Mouse (Mus musculus) intestine, postnatal 0 days (tissue): ENCODE data around the gene Rbm46. TPM values are rescaled to one million over a fixed set of nuclear protein-coding genes. Genes with fewer than 3 reads are reported as not detected.

Experiments
- ATAC-seq: fragments of 200-750 bp; cut with Nextera tagmentation; 2 replicates; pipeline ENCODE4 v1.8.0; 2017; ENCODE audit warnings: mild to moderate bottlenecking, moderate TSS enrichment, moderate library complexity
- H3K27ac ChIP-seq: fragments of 300-500 bp; sonication (generic); 2 replicates; pipeline ENCODE4 v1.5.1; 2014; ENCODE audit warnings: mild to moderate bottlenecking, low read depth, low read length, moderate library complexity
- H3K27me3 ChIP-seq: fragments of 300-500 bp; sonication (generic); replicated peaks from 2 replicates; pipeline ENCODE4 v1.6.1; 2014; ENCODE audit warnings: low read length, mixed read lengths; ENCODE audit not compliant: control insufficient read depth, insufficient read depth
- H3K36me3 ChIP-seq: fragments of 300-500 bp; sonication (generic); 2 replicates; pipeline ENCODE4 v1.6.1; 2014; ENCODE audit warnings: mild to moderate bottlenecking, moderate library complexity; ENCODE audit not compliant: control insufficient read depth, insufficient read depth
- H3K4me1 ChIP-seq: fragments of 300-500 bp; sonication (generic); replicated peaks from 2 replicates; pipeline ENCODE4 v1.6.1; 2014; ENCODE audit warnings: antibody characterized with exemption, low read length, mixed read lengths; ENCODE audit not compliant: control insufficient read depth, insufficient read depth
- H3K4me2 ChIP-seq: fragments of 300-500 bp; sonication (generic); replicated peaks from 2 replicates; pipeline ENCODE4 v1.6.1; 2014; ENCODE audit warnings: low read depth, mild to moderate bottlenecking, moderate library complexity
- H3K4me3 ChIP-seq: fragments of 300-500 bp; sonication (generic); 2 replicates; pipeline ENCODE4 v1.5.1; 2014; ENCODE audit warnings: low read depth, low read length
- H3K9ac ChIP-seq: fragments of 300-500 bp; sonication (generic); 2 replicates; pipeline ENCODE4 v1.6.1; 2014; ENCODE audit warnings: mild to moderate bottlenecking, low read depth, low read length
- H3K9me3 ChIP-seq: fragments of 300-500 bp; sonication (generic); 2 replicates; pipeline ENCODE4 v1.6.1; 2016; ENCODE audit warnings: mixed run types; ENCODE audit not compliant: control insufficient read depth
- CTCF ChIP-seq: sonication (generic); IDR thresholded peaks from 2 replicates; pipeline ENCODE4 v1.5.1; 2016; ENCODE audit warnings: low read depth, mild to moderate bottlenecking, control low read depth, antibody characterized with exemption, moderate library complexity
- WGBS: fragments of 180-500 bp; shearing (Covaris S2); extraction: QIAGEN DNeasy Blood & Tissue Kit; methylation state at CpG from one replicate; pipeline ENCODE4 v1.1.7; 2014; 5-methylcytosine and 5-hydroxymethylcytosine counted together
- polyA plus RNA-seq: library from polyadenylated mRNA; unstranded; fragments of >200 nt; fragmentation: Nextera tagmentation; extraction: Ambion mirVana; gene quantifications from 2 replicates; pipeline ENCODE4 v1.2.1, GENCODE M21; 2015

The Rbm46 gene
- polyA plus RNA-seq, 1 experiment from 2014 or later = 3.3 TPM

DNA sequence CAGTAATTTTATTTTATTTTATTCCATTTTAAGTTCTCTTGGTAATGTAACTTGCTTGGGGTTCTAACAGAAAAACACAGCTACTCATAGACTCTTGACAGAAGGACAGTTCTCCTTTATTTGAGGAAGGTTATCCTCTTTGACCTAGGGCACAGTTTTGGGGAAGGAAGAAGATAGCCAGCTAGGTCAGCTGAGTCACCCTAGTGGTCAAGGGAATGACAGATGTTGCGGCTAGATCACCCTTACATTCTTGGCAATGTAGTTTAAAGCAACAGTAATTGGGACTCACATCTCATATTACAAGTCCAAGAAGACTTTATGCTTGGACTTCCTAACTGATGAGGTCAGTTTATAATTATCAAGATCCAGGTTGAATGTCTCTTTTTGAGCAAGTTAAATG lies 82.6 kb downstream of the Rbm46 start:
- Histone ChIP-seq H3K4me3 (no peak overlapping the region), H3K4me1 (no peaks in the 10 kb centered on the region), H3K27ac (no peak overlapping the region), H3K9ac (no peak overlapping the region), H3K27me3 (no peaks in the 10 kb centered on the region), H3K36me3 (no peaks in the 10 kb centered on the region), H3K4me2 (no peak overlapping the region), H3K9me3 (no peaks in the 10 kb centered on the region)
- 75% methylated on average over 1 of the region's 1 CpGs for WGBS
- no peak for ATAC-seq
- TF ChIP-seq CTCF = no peak

DNA sequence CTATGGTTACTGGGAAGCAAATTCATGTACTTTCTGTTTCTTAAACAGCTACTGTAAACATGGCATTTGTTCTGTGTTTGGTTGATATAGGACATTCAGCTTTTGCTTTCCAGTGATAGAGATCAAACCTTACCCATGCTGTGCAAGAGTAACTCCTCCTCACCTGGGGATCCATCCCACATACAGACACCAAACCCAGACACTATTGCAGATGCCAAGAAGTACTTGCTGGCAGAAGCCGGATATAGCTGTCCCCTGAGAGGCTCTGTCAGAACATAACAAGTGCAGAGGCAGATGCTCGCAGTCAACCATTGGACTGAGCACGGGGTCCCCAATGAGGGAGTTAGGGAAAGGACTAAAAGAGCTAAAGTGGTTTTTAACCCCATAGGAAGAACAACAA lies 84.6 kb downstream of the Rbm46 start:
- Histone ChIP-seq H3K4me1 (no peaks in the 10 kb centered on the region), H3K4me3 (no peak overlapping the region), H3K27ac (no peak overlapping the region), H3K27me3 (no peaks in the 10 kb centered on the region), H3K4me2 (no peak overlapping the region), H3K9me3 (no peaks in the 10 kb centered on the region), H3K36me3 (no peaks in the 10 kb centered on the region), H3K9ac (no peak overlapping the region)
- TF ChIP-seq CTCF = no peak
- WGBS = 91% methylated on average over 3 of the region's 3 CpGs
- ATAC-seq = no peak

Other genes with a start within 250 kb of the Rbm46 start
- gene Lrat, start 27.5 kb upstream of the Rbm46 start, polyA plus RNA-seq = 29.5 and 30.4 TPM in 2 replicates
- 1.2 and 1.8 TPM in 2 replicates for gene Fgg, start 131.2 kb upstream of the Rbm46 start, polyA plus RNA-seq
- gene Fga, start 149.6 kb upstream of the Rbm46 start, polyA plus RNA-seq = 18.3 and 22.8 TPM in 2 replicates
- 7.5 and 8.7 TPM in 2 replicates for gene Fgb, start 173.4 kb upstream of the Rbm46 start, polyA plus RNA-seq
- gene Plrg1, start 179.0 kb upstream of the Rbm46 start, polyA plus RNA-seq = 36.3 and 38.0 TPM in 2 replicates